Mouse (Mus musculus) adipocyte (in vitro differentiated cells): ENCODE measurements at regions not wholly inside any gene's neighbourhood (a gene's known extent, or its start where the extent isn't known, plus 50 kb on each side); places are given as distances from the start of the nearest gene placed in this dataset.

Experiments used
- DNase-seq: peaks from one replicate; pipeline ENCODE4 v3.0.0-alpha.2; 2016; ENCODE audit warnings: low spot score

- no peak for DNase-seq
These were observed 85.4 kb downstream of the Rpap3 start for GRCm38 (mm10) chr15:97620261-97620660.

GRCm38 (mm10) chr15:97619764-97620163 is 85.9 kb downstream of the Rpap3 start:
- DNase-seq, result no peak

GRCm38 (mm10) chr15:97612325-97612724 is 93.3 kb downstream of the Rpap3 start:
- DNase-seq, result no peak

- DNase-seq, result no peak
These were observed 94.9 kb downstream of the Rpap3 start for GRCm38 (mm10) chr15:97610767-97611166.

GRCm38 (mm10) chr15:97609496-97609895 is 96.1 kb downstream of the Rpap3 start:
- no peak for DNase-seq

- no peak for DNase-seq
These were observed 97.0 kb downstream of the Rpap3 start for GRCm38 (mm10) chr15:97608651-97609050.

GRCm38 (mm10) chr15:97607617-97608206 is 97.9 kb downstream of the Rpap3 start:
- DNase-seq, result no peak

- DNase-seq, result no peak
These were observed 98.8 kb downstream of the Rpap3 start for GRCm38 (mm10) chr15:97606630-97607381.

- DNase-seq, result no peak
These were observed 99.4 kb downstream of the Rpap3 start for GRCm38 (mm10) chr15:97606232-97606629.

GRCm38 (mm10) chr15:97605791-97606190 is 99.8 kb downstream of the Rpap3 start:
- DNase-seq, result no peak

GRCm38 (mm10) chr15:97603492-97603891 is 102.1 kb downstream of the Rpap3 start:
- DNase-seq, result no peak

GRCm38 (mm10) chr15:97598270-97598669 is 107.4 kb downstream of the Rpap3 start:
- no peak for DNase-seq

- DNase-seq, result no peak
These were observed 109.0 kb downstream of the Rpap3 start for GRCm38 (mm10) chr15:97596514-97597081.

- no peak for DNase-seq
These were observed 110.3 kb downstream of the Rpap3 start for GRCm38 (mm10) chr15:97595284-97595796.

- DNase-seq, result no peak
These were observed 111.6 kb downstream of the Rpap3 start for GRCm38 (mm10) chr15:97593781-97594600.

GRCm38 (mm10) chr15:97592786-97593185 is 112.8 kb downstream of the Rpap3 start:
- DNase-seq, result no peak

- DNase-seq, result no peak
These were observed 114.2 kb downstream of the Rpap3 start for GRCm38 (mm10) chr15:97591406-97591805.

GRCm38 (mm10) chr15:97590732-97591292 is 114.8 kb downstream of the Rpap3 start:
- DNase-seq, result no peak

- DNase-seq, result no peak
These were observed 117.9 kb downstream of the Rpap3 start for GRCm38 (mm10) chr15:97587571-97588205.

GRCm38 (mm10) chr15:97581724-97582154 is 123.9 kb downstream of the Rpap3 start:
- DNase-seq, result peak; percentile 59

- no peak for DNase-seq
These were observed 124.9 kb downstream of the Rpap3 start for GRCm38 (mm10) chr15:97580726-97581125.
